Mouse (Mus musculus): ENCODE results near the gene Phgdh. TPM values are rescaled to one million over a fixed set of nuclear protein-coding genes. Genes with fewer than 3 reads are reported as not detected.
A peak's percentile ranks its signal among the peaks of the same experiment; 100 is the strongest.

Phgdh gene
- polyA plus RNA-seq, 1 experiment from 2014 or later = 156 TPM

DNA sequence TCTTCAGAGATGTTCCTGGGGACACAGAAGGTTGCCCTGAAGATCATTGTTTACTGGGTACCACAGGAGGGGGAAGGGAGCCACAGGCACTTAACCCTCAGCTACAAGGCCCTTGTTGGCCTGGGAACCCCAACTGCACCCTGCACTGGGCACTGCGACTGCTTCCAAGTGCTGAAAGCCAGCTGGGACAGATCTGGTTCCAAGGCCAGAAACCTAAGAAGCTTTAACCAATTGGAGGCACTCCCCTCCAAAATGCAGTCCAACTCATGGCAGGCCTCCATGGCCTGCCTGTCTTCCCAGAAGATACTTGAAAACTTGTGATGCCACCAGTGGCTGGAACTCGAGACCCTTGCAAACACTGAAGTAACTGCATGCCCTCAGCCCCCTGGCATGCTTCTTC, 24.6 kb downstream of the Phgdh start:
- no peaks in the 10 kb centered on the region for H3K36me3 ChIP-seq
- H3K9me3 ChIP-seq (replicated peaks) = no peaks in the 10 kb centered on the region
- H3K4me1 ChIP-seq = peaks cover 8% of the 10 kb centered on the region; the same call in 1 of the 2 replicates
- ATAC-seq (ENCODE audit: low FRiP score) = no peak
- no peak overlapping the region for H3K4me2 ChIP-seq
- H3K4me3 ChIP-seq (replicated peaks) = no peak overlapping the region
- no peaks in the 10 kb centered on the region for H3K27me3 ChIP-seq (replicated peaks)
- no peak overlapping the region for H3K9ac ChIP-seq (replicated peaks)
- 87% methylated on average over 2 of the region's 2 CpGs for WGBS
- H3K27ac ChIP-seq (replicated peaks) = no peak overlapping the region

DNA sequence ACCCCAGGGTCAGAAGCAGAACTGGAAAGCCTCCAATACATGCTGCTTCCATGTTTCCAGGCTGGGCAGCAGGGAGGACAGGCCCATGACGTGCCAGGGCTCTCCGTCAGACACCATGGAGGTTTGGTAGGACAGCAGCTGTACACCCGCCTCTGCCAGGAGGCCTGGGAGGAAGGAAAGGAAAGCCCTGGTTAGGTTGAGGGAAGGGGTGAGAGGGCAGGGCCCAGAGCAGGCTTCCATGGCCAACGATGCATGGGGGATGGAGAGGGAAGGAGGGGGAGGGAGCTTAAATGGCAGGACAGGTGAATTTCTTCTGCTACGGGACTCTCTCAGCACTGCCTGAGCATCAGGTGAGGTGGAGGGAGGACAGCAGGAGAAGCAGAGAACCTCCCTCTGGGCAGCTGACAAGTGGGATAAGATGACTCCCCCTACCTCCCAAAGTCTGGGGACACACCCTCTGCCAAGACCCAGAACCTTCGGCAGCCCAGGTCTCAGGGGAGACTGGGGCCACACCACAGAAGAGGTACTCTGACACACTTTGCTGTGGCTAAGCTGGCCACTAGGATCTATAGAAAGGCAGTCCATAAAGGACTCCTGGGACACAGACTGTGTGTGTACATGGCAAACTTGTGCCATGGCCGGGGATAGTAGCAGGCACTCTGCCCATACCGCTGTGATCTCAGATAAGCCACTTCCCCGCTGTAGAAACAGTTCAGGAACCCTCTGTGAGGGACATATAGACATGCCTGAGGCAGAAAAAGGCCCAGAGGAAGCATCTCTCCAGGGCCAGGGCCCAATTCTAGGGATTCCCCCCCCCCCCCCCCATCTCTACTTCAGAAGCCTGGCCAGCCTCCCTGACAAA, 26.3 kb downstream of the Phgdh start:
- ATAC-seq (ENCODE audit: low FRiP score) = no peak
- H3K9me3 ChIP-seq (replicated peaks) = no peaks in the 10 kb centered on the region
- H3K27me3 ChIP-seq (replicated peaks) = no peaks in the 10 kb centered on the region
- H3K4me3 ChIP-seq (replicated peaks) = no peak overlapping the region
- H3K36me3 ChIP-seq = no peaks in the 10 kb centered on the region
- H3K4me2 ChIP-seq = no peak overlapping the region
- no peak overlapping the region for H3K27ac ChIP-seq (replicated peaks)
- 90% methylated on average over 9 of the region's 9 CpGs for WGBS
- peaks cover 8% of the 10 kb centered on the region; the same call in 1 of the 2 replicates for H3K4me1 ChIP-seq
- H3K9ac ChIP-seq (replicated peaks) = no peak overlapping the region

- Histone ChIP-seq H3K4me3 (replicated peaks) (no peak overlapping the region), H3K27me3 (replicated peaks) (no peaks in the 10 kb centered on the region), H3K4me1 (peaks cover 8% of the 10 kb centered on the region; the same call in 1 of the 2 replicates), H3K9me3 (replicated peaks) (no peaks in the 10 kb centered on the region), H3K9ac (replicated peaks) (no peak overlapping the region), H3K4me2 (no peak overlapping the region), H3K27ac (replicated peaks) (no peak overlapping the region), H3K36me3 (no peaks in the 10 kb centered on the region)
- WGBS = 30% methylated on average over 7 of the region's 7 CpGs
- ATAC-seq (ENCODE audit: low FRiP score) = peak; percentile 70
Observed at GRCm38 (mm10) chr3:98312867-98313266, 26.9 kb downstream of the Phgdh start.

GRCm38 (mm10) chr3:98310456-98310855, 29.3 kb downstream of the Phgdh start:
- H3K4me3 ChIP-seq (replicated peaks) = no peak overlapping the region
- 100% methylated on average over 1 of the region's 1 CpGs for WGBS
- no peak overlapping the region for H3K9ac ChIP-seq (replicated peaks)
- ATAC-seq (ENCODE audit: low FRiP score) = no peak
- no peaks in the 10 kb centered on the region for H3K27me3 ChIP-seq (replicated peaks)
- H3K36me3 ChIP-seq = no peaks in the 10 kb centered on the region
- H3K27ac ChIP-seq (replicated peaks) = no peak overlapping the region
- no peak overlapping the region for H3K4me2 ChIP-seq
- no peaks in the 10 kb centered on the region for H3K9me3 ChIP-seq (replicated peaks)
- no peaks in the 10 kb centered on the region for H3K4me1 ChIP-seq

- no peak for ATAC-seq (ENCODE audit: low FRiP score)
- Histone ChIP-seq H3K4me3 (replicated peaks) (no peak overlapping the region), H3K4me1 (no peaks in the 10 kb centered on the region), H3K36me3 (no peaks in the 10 kb centered on the region), H3K9me3 (replicated peaks) (no peaks in the 10 kb centered on the region), H3K27me3 (replicated peaks) (no peaks in the 10 kb centered on the region), H3K27ac (replicated peaks) (no peak overlapping the region), H3K4me2 (no peak overlapping the region), H3K9ac (replicated peaks) (no peak overlapping the region)
- 78% methylated on average over 6 of the region's 6 CpGs for WGBS
Observed at GRCm38 (mm10) chr3:98308606-98309005, 31.2 kb downstream of the Phgdh start.

GRCm38 (mm10) chr3:98301761-98302160, 38.0 kb downstream of the Phgdh start:
- Histone ChIP-seq H3K9ac (replicated peaks) (no peak overlapping the region), H3K27me3 (replicated peaks) (no peaks in the 10 kb centered on the region), H3K4me3 (replicated peaks) (no peak overlapping the region), H3K4me1 (no peaks in the 10 kb centered on the region), H3K9me3 (replicated peaks) (no peaks in the 10 kb centered on the region), H3K4me2 (no peak overlapping the region), H3K36me3 (no peaks in the 10 kb centered on the region), H3K27ac (replicated peaks) (no peak overlapping the region)
- ATAC-seq (ENCODE audit: low FRiP score) = no peak
- WGBS = 97% methylated on average over 3 of the region's 3 CpGs

- Histone ChIP-seq H3K36me3 (no peaks in the 10 kb centered on the region), H3K4me3 (replicated peaks) (no peak overlapping the region), H3K4me2 (no peak overlapping the region), H3K27ac (replicated peaks) (no peak overlapping the region), H3K4me1 (no peaks in the 10 kb centered on the region), H3K27me3 (replicated peaks) (no peaks in the 10 kb centered on the region), H3K9ac (replicated peaks) (no peak overlapping the region), H3K9me3 (replicated peaks) (no peaks in the 10 kb centered on the region)
- no peak for ATAC-seq (ENCODE audit: low FRiP score)
- WGBS = 92% methylated on average over 4 of the region's 4 CpGs
Observed at GRCm38 (mm10) chr3:98300266-98300665, 39.5 kb downstream of the Phgdh start.

- Histone ChIP-seq H3K36me3 (no peaks in the 10 kb centered on the region), H3K9me3 (replicated peaks) (no peaks in the 10 kb centered on the region), H3K4me2 (no peak overlapping the region), H3K4me1 (no peaks in the 10 kb centered on the region), H3K9ac (replicated peaks) (no peak overlapping the region), H3K27ac (replicated peaks) (no peak overlapping the region), H3K27me3 (replicated peaks) (no peaks in the 10 kb centered on the region), H3K4me3 (replicated peaks) (no peak overlapping the region)
- no peak for ATAC-seq (ENCODE audit: low FRiP score)
- WGBS = 95% methylated on average over 1 of the region's 1 CpGs
Observed at GRCm38 (mm10) chr3:98299391-98300100, 40.2 kb downstream of the Phgdh start.

DNA sequence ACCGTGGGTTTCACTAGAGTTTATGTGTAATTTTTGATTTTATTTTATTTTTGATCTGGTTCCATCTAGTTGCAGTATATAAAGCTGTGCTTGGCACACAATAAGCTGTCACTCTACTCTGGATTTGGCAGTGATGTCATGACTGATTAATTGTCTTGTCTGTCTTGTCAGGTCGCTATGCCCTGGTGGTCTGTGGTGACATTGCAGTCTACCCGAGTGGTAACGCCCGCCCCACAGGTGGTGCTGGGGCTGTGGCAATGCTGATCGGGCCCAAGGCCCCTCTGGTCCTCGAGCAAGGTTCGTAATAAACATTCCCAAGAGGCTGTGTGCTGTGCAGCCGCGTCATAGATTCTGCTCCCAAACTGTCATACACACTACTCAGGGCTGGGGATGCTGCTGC, 43.8 kb downstream of the Phgdh start:
- Histone ChIP-seq H3K27ac (replicated peaks) (no peak overlapping the region), H3K9ac (replicated peaks) (no peak overlapping the region), H3K4me2 (no peak overlapping the region), H3K36me3 (no peaks in the 10 kb centered on the region), H3K9me3 (replicated peaks) (no peaks in the 10 kb centered on the region), H3K4me3 (replicated peaks) (no peak overlapping the region), H3K27me3 (replicated peaks) (no peaks in the 10 kb centered on the region), H3K4me1 (no peaks in the 10 kb centered on the region)
- ATAC-seq (ENCODE audit: low FRiP score) = no peak
- 76% methylated on average over 10 of the region's 10 CpGs for WGBS

- Histone ChIP-seq H3K27me3 (replicated peaks) (no peaks in the 10 kb centered on the region), H3K36me3 (no peaks in the 10 kb centered on the region), H3K27ac (replicated peaks) (no peak overlapping the region), H3K4me1 (no peaks in the 10 kb centered on the region), H3K4me2 (no peak overlapping the region), H3K9ac (replicated peaks) (no peak overlapping the region), H3K9me3 (replicated peaks) (no peaks in the 10 kb centered on the region), H3K4me3 (replicated peaks) (no peak overlapping the region)
- 95% methylated on average over 9 of the region's 9 CpGs for WGBS
- ATAC-seq (ENCODE audit: low FRiP score) = no peak
Observed at GRCm38 (mm10) chr3:98291044-98291443, 48.7 kb downstream of the Phgdh start.

DNA sequence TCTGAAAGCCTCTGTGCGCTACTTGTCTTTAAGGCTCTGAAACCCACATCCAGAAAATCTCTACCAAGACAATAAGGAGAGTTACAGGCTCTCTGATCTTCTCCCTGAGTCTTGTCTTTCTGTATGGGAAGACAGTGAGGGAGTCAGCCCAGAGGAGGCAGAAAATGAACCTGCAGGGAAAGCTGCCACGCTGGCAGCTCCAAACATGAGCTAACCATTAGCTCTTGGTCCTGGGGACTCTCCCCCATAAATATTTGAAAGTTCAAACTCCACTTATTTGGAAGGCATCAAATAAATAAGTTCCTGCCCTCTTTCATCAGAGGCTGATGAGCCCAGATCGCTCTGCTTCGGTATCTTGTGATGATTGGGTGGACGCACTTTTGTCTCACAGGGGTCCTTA, 56.6 kb downstream of the Phgdh start:
- 0 out of 2 replicates have a peak, but pooled peaks cover 8% of the 10 kb centered on the region for H3K4me1 ChIP-seq
- no peak overlapping the region for H3K4me3 ChIP-seq (replicated peaks)
- H3K9me3 ChIP-seq (replicated peaks) = no peaks in the 10 kb centered on the region
- 95% methylated on average over 5 of the region's 5 CpGs for WGBS
- no peak overlapping the region for H3K27ac ChIP-seq (replicated peaks)
- no peaks in the 10 kb centered on the region for H3K27me3 ChIP-seq (replicated peaks)
- no peak for ATAC-seq (ENCODE audit: low FRiP score)
- H3K4me2 ChIP-seq = no peak overlapping the region
- H3K9ac ChIP-seq (replicated peaks) = no peak overlapping the region
- H3K36me3 ChIP-seq = no peaks in the 10 kb centered on the region

DNA sequence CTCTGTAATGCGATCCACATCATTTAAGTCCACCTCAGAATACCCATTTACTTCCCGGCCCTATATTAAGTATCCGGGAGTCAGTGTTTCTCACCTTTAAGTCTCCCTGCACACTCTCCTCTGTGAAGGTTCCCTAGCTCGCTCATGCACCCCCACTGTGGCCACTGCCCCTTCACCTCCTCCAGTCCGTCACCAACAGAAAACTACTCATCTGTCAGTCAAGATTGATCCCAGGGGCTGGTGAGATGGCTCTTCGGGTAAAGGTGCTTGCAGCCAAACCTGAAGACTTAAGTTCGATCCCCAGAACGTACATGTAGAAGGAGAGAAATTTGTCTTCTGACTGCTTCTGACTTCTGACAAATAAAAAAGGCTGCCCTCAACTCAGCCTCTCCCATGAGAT, 57.4 kb downstream of the Phgdh start:
- WGBS = 96% methylated on average over 8 of the region's 8 CpGs
- Histone ChIP-seq H3K9me3 (replicated peaks) (no peaks in the 10 kb centered on the region), H3K27me3 (replicated peaks) (no peaks in the 10 kb centered on the region), H3K27ac (replicated peaks) (no peak overlapping the region), H3K4me1 (0 out of 2 replicates have a peak, but pooled peaks cover 8% of the 10 kb centered on the region), H3K4me3 (replicated peaks) (no peak overlapping the region), H3K9ac (replicated peaks) (no peak overlapping the region), H3K36me3 (no peaks in the 10 kb centered on the region), H3K4me2 (no peak overlapping the region)
- no peak for ATAC-seq (ENCODE audit: low FRiP score)
